21 mouse cellular contexts compared by ENCODE assay signal in genomic region chr7:45007846-45008245, GRCm38 (mm10). TPM values are rescaled to one million over a fixed set of nuclear protein-coding genes. Genes with fewer than 3 reads are reported as not detected.
A peak's percentile ranks its signal among the peaks of the same experiment; 100 is the strongest.
DNase-seq lines count a peak whose midpoint lies in the region; ATAC-seq and TF ChIP-seq lines count a peak whose summit lies in the region.
"Had no signal": no experiment of that assay in that cellular context is flagged by ENCODE, and none has a peak within 500 bp of the region (broad histone marks: within the 10 kb centered on the region; RNA-seq: fewer than 3 reads in every experiment).

No protein-coding gene starts in this region.

- TF ChIP-seq CTCF in ES-Bruce4 (IDR thresholded peaks at IDR 0.05; ENCODE audit: low read depth, low read length): no peak
- TF ChIP-seq CTCF in lung, adult 2 months (IDR thresholded peaks at IDR 0.05; ENCODE audit: insufficient read depth, low read length): no peak
- no peak for TF ChIP-seq CTCF in midbrain, postnatal 0 days (IDR thresholded peaks at IDR 0.05)

- no peaks in the 10 kb centered on the region for H3K4me1 ChIP-seq in ES-Bruce4 (ENCODE audit: control insufficient read depth, insufficient read depth, low read length)
- no peaks in the 10 kb centered on the region for H3K4me1 ChIP-seq in lung, adult 2 months (ENCODE audit: control insufficient read depth, insufficient read depth, low read length)
- H3K4me1 ChIP-seq in midbrain, postnatal 0 days (ENCODE audit: insufficient read depth, low read length): no peaks in the 10 kb centered on the region
- H3K4me1 ChIP-seq: embryonic facial prominence, embryonic 13.5 days; forebrain, embryonic 13.5 days had no signal

- no peak for TF ChIP-seq POLR2A in ES-Bruce4 (IDR thresholded peaks at IDR 0.05; ENCODE audit: insufficient read depth, low read length)
- TF ChIP-seq POLR2A in lung, adult 2 months (IDR thresholded peaks at IDR 0.05; ENCODE audit: borderline replicate concordance, extremely low read depth, low read depth, low read length): no peak

- no peaks in the 10 kb centered on the region for H3K27me3 ChIP-seq in ES-Bruce4 (ENCODE audit: control insufficient read depth, insufficient read depth, low read length, poor library complexity, severe bottlenecking)
- H3K27me3 ChIP-seq in midbrain, postnatal 0 days (ENCODE audit: insufficient read depth, low read length): no peaks in the 10 kb centered on the region
- H3K27me3 ChIP-seq: CH12.LX; embryonic facial prominence, embryonic 13.5 days; forebrain, embryonic 13.5 days; heart, embryonic 15.5 days; Patski had no signal

- no peak for TF ChIP-seq EP300 in ES-Bruce4 (IDR thresholded peaks at IDR 0.05; ENCODE audit: insufficient read depth, low read depth, low read length)

- 94% methylated on average over 30 of the region's 30 CpGs for WGBS in lung, adult 2 months
- 96% methylated on average over 30 of the region's 30 CpGs for WGBS in midbrain, postnatal 0 days

- H3K9me3 ChIP-seq in ES-Bruce4 (replicated peaks; ENCODE audit: control insufficient read depth, insufficient read depth, low read length, poor library complexity, severe bottlenecking): no peaks in the 10 kb centered on the region
- no peaks in the 10 kb centered on the region for H3K9me3 ChIP-seq in midbrain, postnatal 0 days (ENCODE audit: low read length)
- H3K9me3 ChIP-seq: embryonic facial prominence, embryonic 13.5 days; forebrain, embryonic 13.5 days; heart, embryonic 15.5 days had no signal

- peaks cover 32% of the 10 kb centered on the region for H3K36me3 ChIP-seq in ES-Bruce4 (ENCODE audit: control insufficient read depth, insufficient read depth, low read length, poor library complexity, severe bottlenecking)
- H3K36me3 ChIP-seq in midbrain, postnatal 0 days (ENCODE audit: insufficient read depth, low read length): peaks cover 83% of the 10 kb centered on the region

- no peak overlapping the region for H3K4me2 ChIP-seq in midbrain, postnatal 0 days (ENCODE audit: low read depth, low read length, poor library complexity, severe bottlenecking)
- H3K4me2 ChIP-seq: embryonic facial prominence, embryonic 13.5 days; forebrain, embryonic 13.5 days; heart, embryonic 11.5 days; heart, embryonic 15.5 days; hindbrain, embryonic 14.5 days had no signal

- peak overlapping the region; percentile 11 for H3K4me3 ChIP-seq in ES-Bruce4 (ENCODE audit: low read depth, low read length)
- H3K4me3 ChIP-seq in lung, adult 2 months (replicated peaks; ENCODE audit: extremely low read depth, low read depth, low read length): no peak overlapping the region
- H3K4me3 ChIP-seq in midbrain, postnatal 0 days (ENCODE audit: low read depth, low read length): no peak overlapping the region
- H3K4me3 ChIP-seq: embryonic facial prominence, embryonic 13.5 days; forebrain, embryonic 13.5 days; heart, embryonic 15.5 days had no signal

- peak overlapping the region; percentile 11; the same call in 1 of the 2 replicates for H3K9ac ChIP-seq in ES-Bruce4 (ENCODE audit: low read depth, poor library complexity, severe bottlenecking)
- H3K9ac ChIP-seq in midbrain, postnatal 0 days (replicated peaks; ENCODE audit: low read length, poor library complexity, severe bottlenecking): no peak overlapping the region
- H3K9ac ChIP-seq: embryonic facial prominence, embryonic 13.5 days; heart, embryonic 15.5 days; hindbrain, embryonic 14.5 days had no signal

- no peak overlapping the region for H3K27ac ChIP-seq in ES-Bruce4 (ENCODE audit: insufficient read depth, low read length)
- H3K27ac ChIP-seq in midbrain, postnatal 0 days (ENCODE audit: low read depth, low read length): no peak overlapping the region
- H3K27ac ChIP-seq: embryonic facial prominence, embryonic 13.5 days; forebrain, embryonic 13.5 days; heart, embryonic 15.5 days; hindbrain, embryonic 14.5 days had no signal

- ATAC-seq in midbrain, postnatal 0 days (ENCODE audit: low FRiP score): no peak
- ATAC-seq: forebrain, embryonic 13.5 days; Patski had no signal

- DNase-seq in heart, adult 11 months: peak; percentile 91
- DNase-seq in heart, adult 8-10 months (ENCODE audit: low spot score): no peak
- DNase-seq in ZHBTc4 (ENCODE audit: low read depth, low spot score): peak; percentile 65
- no peak for DNase-seq in lung, adult 2 months
- DNase-seq in midbrain, postnatal 0 days (ENCODE audit: low spot score): no peak
- DNase-seq: adrenal gland, adult 2 months; adrenal gland, postnatal 25 days; cerebellum, adult 11 months; cerebellum, adult 8-10 months; gastrocnemius, postnatal 36 days; heart, adult 18-20 months; heart, postnatal 14 days; kidney, adult 11 months had no signal

RNA-seq across cellular contexts. Expression of gene Scaf1, which starts 8.3 kb away (rescaled TPM):
- total RNA-seq in heart, adult 8-10 months (2022): 10 to 100 TPM; 46.8 to 56.2 (median 49.7) TPM
- 64.2 and 73.2 TPM in 2 replicates for polyA plus RNA-seq in ES-Bruce4 (2011; ENCODE audit: insufficient read depth, insufficient read length, low read depth, missing spikeins)
- 76.2 and 76.8 TPM in 2 replicates for polyA plus RNA-seq in lung, adult 2 months (2012; rRNA removed)
- total RNA-seq in midbrain, postnatal 0 days (2014; rRNA removed): 86.5 and 90.9 TPM in 2 replicates
- 49.0 and 53.3 TPM in 2 replicates for polyA plus RNA-seq in midbrain, postnatal 0 days (2015; fragmentation: Nextera tagmentation; extraction: Ambion mirVana)

RNA-seq across cellular contexts. Expression of gene Bcl2l12, which starts 9.3 kb away (rescaled TPM):
- total RNA-seq in heart, adult 8-10 months (2022): 10 to 100 TPM in 3 of 4 experiments, 1 to 10 TPM in 1; 8.6 to 13.5 (median 11.0) TPM
- polyA plus RNA-seq in ES-Bruce4 (2011; ENCODE audit: insufficient read depth, insufficient read length, low read depth, missing spikeins): 41.9 and 46.8 TPM in 2 replicates
- polyA plus RNA-seq in lung, adult 2 months (2012; rRNA removed): 37.1 and 38.3 TPM in 2 replicates
- total RNA-seq in midbrain, postnatal 0 days (2014; rRNA removed): 7.8 and 11.4 TPM in 2 replicates
- 5.9 and 8.4 TPM in 2 replicates for polyA plus RNA-seq in midbrain, postnatal 0 days (2015; fragmentation: Nextera tagmentation; extraction: Ambion mirVana)

RNA-seq across cellular contexts. Expression of gene Rras, which starts 9.9 kb away (rescaled TPM):
- 10 to 100 TPM; 40.2 to 49.8 (median 44.1) TPM for total RNA-seq in heart, adult 8-10 months (2022)
- polyA plus RNA-seq in ES-Bruce4 (2011; ENCODE audit: insufficient read depth, insufficient read length, low read depth, missing spikeins): 72.4 and 80.4 TPM in 2 replicates
- 233 and 237 TPM in 2 replicates for polyA plus RNA-seq in lung, adult 2 months (2012; rRNA removed)
- 7.3 and 7.9 TPM in 2 replicates for total RNA-seq in midbrain, postnatal 0 days (2014; rRNA removed)
- 11.9 and 14.0 TPM in 2 replicates for polyA plus RNA-seq in midbrain, postnatal 0 days (2015; fragmentation: Nextera tagmentation; extraction: Ambion mirVana)

RNA-seq across cellular contexts. Expression of gene Irf3, which starts 10.4 kb away (rescaled TPM):
- total RNA-seq in heart, adult 8-10 months (2022): 10 to 100 TPM; 23.2 to 31.9 (median 27.0) TPM
- 56.1 and 57.5 TPM in 2 replicates for polyA plus RNA-seq in ES-Bruce4 (2011; ENCODE audit: insufficient read depth, insufficient read length, low read depth, missing spikeins)
- polyA plus RNA-seq in lung, adult 2 months (2012; rRNA removed): 125 and 130 TPM in 2 replicates
- 37.2 and 40.6 TPM in 2 replicates for total RNA-seq in midbrain, postnatal 0 days (2014; rRNA removed)
- polyA plus RNA-seq in midbrain, postnatal 0 days (2015; fragmentation: Nextera tagmentation; extraction: Ambion mirVana): 25.6 and 25.9 TPM in 2 replicates

RNA-seq across cellular contexts. Expression of gene Prmt1, which starts 21.5 kb away (rescaled TPM):
- total RNA-seq in heart, adult 8-10 months (2022): 100 to 1,000 TPM in 2 of 4 experiments, 10 to 100 TPM in 2; 88.3 to 107 (median 102) TPM
- polyA plus RNA-seq in ES-Bruce4 (2011; ENCODE audit: insufficient read depth, insufficient read length, low read depth, missing spikeins): 461 and 485 TPM in 2 replicates
- polyA plus RNA-seq in lung, adult 2 months (2012; rRNA removed): 71.0 and 97.7 TPM in 2 replicates
- 218 and 285 TPM in 2 replicates for total RNA-seq in midbrain, postnatal 0 days (2014; rRNA removed)
- polyA plus RNA-seq in midbrain, postnatal 0 days (2015; fragmentation: Nextera tagmentation; extraction: Ambion mirVana): 580 and 583 TPM in 2 replicates

Comparison
In these comparisons a context has a peak if more than half of its experiments do, and no peak if none do; other contexts are left out.
1. DNase-seq: peak in heart, adult 11 months (single experiment) and ZHBTc4 (single experiment); none in heart, adult 8-10 months (single experiment), lung, adult 2 months (single experiment) and midbrain, postnatal 0 days (single experiment).